Mouse (Mus musculus) cerebellum, adult 9-11 months (tissue): ENCODE data around the gene Zfp94.

Experiments used
- DNase-seq: peaks from one replicate; pipeline ENCODE4 v3.0.0; 2022

The Zfp94 gene

GRCm38 (mm10) chr7:24316567-24317092, at the start of gene Zfp94:
TSS of gene Zfp94 (minus strand) at chr7:24316666.
- peak; percentile 97 for DNase-seq

- DNase-seq, result no peak
These were observed 49.0 kb upstream of the Zfp94 start for GRCm38 (mm10) chr7:24365258-24366014.

- DNase-seq, result peak; percentile 80
These were observed 48.4 kb upstream of the Zfp94 start for GRCm38 (mm10) chr7:24364827-24365226.

- DNase-seq, result no peak
These were observed 46.8 kb upstream of the Zfp94 start for GRCm38 (mm10) chr7:24363228-24363627.

- no peak for DNase-seq
These were observed 44.5 kb upstream of the Zfp94 start for GRCm38 (mm10) chr7:24361001-24361400.

GRCm38 (mm10) chr7:24359269-24359668, 42.8 kb upstream of the Zfp94 start:
- DNase-seq, result no peak

- no peak for DNase-seq
These were observed 41.4 kb upstream of the Zfp94 start for GRCm38 (mm10) chr7:24357899-24358298.

GRCm38 (mm10) chr7:24356081-24356480, 39.6 kb upstream of the Zfp94 start:
- DNase-seq, result no peak

- DNase-seq, result no peak
These were observed 39.2 kb upstream of the Zfp94 start for GRCm38 (mm10) chr7:24355646-24356045.

- DNase-seq, result no peak
These were observed 32.4 kb upstream of the Zfp94 start, which contains the start of gene Lypd5 for GRCm38 (mm10) chr7:24348896-24349295. TSS of gene Lypd5 (plus strand) at chr7:24349196.

- DNase-seq, result no peak
These were observed 30.0 kb upstream of the Zfp94 start for GRCm38 (mm10) chr7:24346444-24346843.

- no peak for DNase-seq
These were observed 27.3 kb upstream of the Zfp94 start for GRCm38 (mm10) chr7:24343701-24344272.

GRCm38 (mm10) chr7:24338241-24338640, 21.8 kb upstream of the Zfp94 start:
- DNase-seq, result no peak

- peak; percentile 31 for DNase-seq
These were observed 19.3 kb upstream of the Zfp94 start for GRCm38 (mm10) chr7:24335699-24336309.

GRCm38 (mm10) chr7:24333304-24333986, 17.0 kb upstream of the Zfp94 start, which contains the start of gene Tescl:
TSS of gene Tescl (minus strand) at chr7:24333936.
- peak; percentile 30 for DNase-seq

GRCm38 (mm10) chr7:24327281-24327975, 11.0 kb upstream of the Zfp94 start:
- no peak for DNase-seq

- DNase-seq, result no peak
These were observed 10.0 kb upstream of the Zfp94 start for GRCm38 (mm10) chr7:24326273-24327135.

GRCm38 (mm10) chr7:24325675-24326128, 9.2 kb upstream of the Zfp94 start:
- no peak for DNase-seq

GRCm38 (mm10) chr7:24325197-24325596, 8.7 kb upstream of the Zfp94 start:
- DNase-seq, result no peak

- no peak for DNase-seq
These were observed 6.1 kb upstream of the Zfp94 start for GRCm38 (mm10) chr7:24322593-24322992.

- DNase-seq, result no peak
These were observed 2.5 kb upstream of the Zfp94 start for GRCm38 (mm10) chr7:24318942-24319341.
